Mouse (Mus musculus): ENCODE measurements at regions not wholly inside any gene's neighbourhood (a gene's known extent, or its start where the extent isn't known, plus 50 kb on each side); places are given as distances from the start of the nearest gene placed in this dataset.

DNA sequence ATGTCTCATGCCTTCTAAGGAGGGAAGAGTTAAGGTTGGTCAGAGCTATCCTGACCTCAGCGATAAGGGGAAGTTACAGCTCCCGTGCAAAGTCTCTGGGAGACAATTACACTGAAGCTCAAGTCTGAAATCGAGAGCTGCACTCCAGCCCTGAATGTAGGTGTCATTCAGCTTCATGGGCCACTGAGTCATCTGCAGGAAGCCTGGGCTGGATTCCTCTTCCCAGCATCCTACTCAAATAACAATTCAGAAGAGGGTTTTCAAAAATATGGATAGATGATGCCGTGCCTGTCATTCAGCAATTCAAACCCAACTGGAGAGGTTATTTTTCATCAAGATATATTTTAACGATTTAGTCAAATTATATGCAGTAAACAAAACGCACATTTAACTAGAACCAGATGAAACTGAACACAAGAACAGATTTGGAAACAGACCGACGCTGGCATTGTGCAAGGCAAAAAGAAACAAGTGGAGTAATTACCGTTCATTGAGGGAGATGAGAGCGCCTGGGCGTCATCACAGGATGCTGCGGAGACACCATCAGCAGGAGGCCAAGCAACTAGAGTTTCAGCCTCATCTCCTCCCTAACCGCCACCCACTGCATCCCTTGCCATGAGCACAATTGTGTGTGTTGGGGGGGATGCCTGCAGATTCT, 57.8 kb upstream of the Cfap46 start:
- TF ChIP-seq CTCF (IDR thresholded peaks at IDR 0.05; ENCODE audit: low read depth), result no peak

DNA sequence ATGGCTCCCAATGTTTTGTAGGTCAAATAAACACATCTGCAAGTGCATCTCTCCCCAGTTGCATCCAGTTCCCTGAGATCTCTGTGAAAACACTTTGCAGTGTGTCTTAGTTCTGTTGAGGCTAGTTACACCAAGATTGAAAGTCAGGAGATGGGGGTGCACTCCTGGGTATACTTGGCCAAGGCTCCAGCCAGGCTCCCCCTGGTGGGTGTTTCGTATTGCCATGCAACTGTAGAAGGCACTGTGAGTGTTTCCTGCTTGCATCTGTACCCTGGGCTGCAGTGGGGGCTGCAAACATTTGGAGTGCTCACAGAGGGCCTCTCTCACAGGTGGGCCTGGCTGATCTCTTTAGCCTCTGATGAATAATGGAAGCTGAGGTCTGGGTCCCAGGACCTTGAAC, 63.2 kb upstream of the Cfap46 start:
- WGBS, result 36% methylated on average over 1 of the region's 1 CpGs
- no peaks in the 10 kb centered on the region for H3K27me3 ChIP-seq (replicated peaks; ENCODE audit: control insufficient read depth, insufficient read depth, low read length)
- ATAC-seq, result no peak
- H3K9me3 ChIP-seq (ENCODE audit: control insufficient read depth), result no peaks in the 10 kb centered on the region
- H3K4me1 ChIP-seq (replicated peaks; ENCODE audit: control insufficient read depth, insufficient read depth, low read length), result no peaks in the 10 kb centered on the region
- no peak overlapping the region for H3K27ac ChIP-seq (ENCODE audit: low read depth, low read length)
- H3K4me3 ChIP-seq (ENCODE audit: low read depth, low read length), result no peak overlapping the region
- no peaks in the 10 kb centered on the region for H3K36me3 ChIP-seq (ENCODE audit: control insufficient read depth, insufficient read depth)
- H3K4me2 ChIP-seq (replicated peaks; ENCODE audit: low read depth), result no peak overlapping the region
- no peak overlapping the region for H3K9ac ChIP-seq (ENCODE audit: low read depth, low read length)
- peak; percentile 59 for TF ChIP-seq CTCF (IDR thresholded peaks at IDR 0.05; ENCODE audit: low read depth)

More for the DNA sequence above, 57.8 kb upstream of the Cfap46 start:
- no peak for ATAC-seq
- Histone ChIP-seq H3K4me3 (ENCODE audit: low read depth, low read length) (no peak overlapping the region), H3K27ac (ENCODE audit: low read depth, low read length) (no peak overlapping the region), H3K27me3 (replicated peaks; ENCODE audit: control insufficient read depth, insufficient read depth, low read length) (0 out of 2 replicates have a peak, but pooled peaks cover 3% of the 10 kb centered on the region), H3K9me3 (ENCODE audit: control insufficient read depth) (no peaks in the 10 kb centered on the region), H3K9ac (ENCODE audit: low read depth, low read length) (no peak overlapping the region), H3K4me1 (replicated peaks; ENCODE audit: control insufficient read depth, insufficient read depth, low read length) (no peaks in the 10 kb centered on the region), H3K4me2 (replicated peaks; ENCODE audit: low read depth) (no peak overlapping the region), H3K36me3 (ENCODE audit: control insufficient read depth, insufficient read depth) (no peaks in the 10 kb centered on the region)
- WGBS, result 69% methylated on average over 13 of the region's 13 CpGs

DNA sequence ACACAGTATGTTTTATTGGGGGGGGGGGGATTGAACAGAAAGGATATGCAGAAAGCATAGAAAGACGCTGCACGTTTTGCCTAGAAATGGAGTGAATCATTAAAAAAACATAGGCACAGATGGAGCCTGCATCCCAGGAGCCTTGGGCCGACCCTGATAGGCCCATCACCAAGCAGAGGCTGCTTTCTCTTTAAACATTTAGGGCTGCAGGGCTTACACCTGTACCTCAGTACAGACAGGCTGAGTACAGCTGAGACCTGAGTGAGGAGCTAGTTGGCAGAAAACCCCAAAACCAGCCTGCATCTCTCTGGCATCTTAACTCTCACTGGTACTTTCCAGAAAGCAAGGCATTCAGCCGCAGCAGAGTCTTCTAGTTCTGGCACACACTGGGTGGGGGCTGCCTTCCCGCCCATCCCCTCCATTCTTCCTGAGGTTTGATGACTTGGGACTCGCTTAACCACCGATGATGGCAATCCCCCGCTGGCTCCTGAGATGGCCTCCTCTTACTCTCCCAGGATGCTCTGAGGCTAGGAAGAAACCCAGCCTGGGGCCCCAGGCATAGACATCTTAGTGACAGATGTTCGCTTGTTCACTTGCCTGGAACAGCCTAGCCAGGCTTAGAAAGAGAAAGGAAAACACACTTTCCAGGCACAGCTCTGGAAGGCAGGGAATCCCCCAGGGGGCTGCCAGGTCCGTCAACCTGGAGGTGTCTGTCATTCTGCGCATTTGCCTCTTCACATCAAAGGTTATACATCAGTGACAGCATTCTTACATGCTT, 63.9 kb upstream of the Cfap46 start:
- H3K4me1 ChIP-seq (replicated peaks; ENCODE audit: control insufficient read depth, insufficient read depth, low read length), result no peaks in the 10 kb centered on the region
- no peaks in the 10 kb centered on the region for H3K9me3 ChIP-seq (ENCODE audit: control insufficient read depth)
- WGBS, result 79% methylated on average over 11 of the region's 11 CpGs
- TF ChIP-seq CTCF (IDR thresholded peaks at IDR 0.05; ENCODE audit: low read depth), result no peak
- no peaks in the 10 kb centered on the region for H3K27me3 ChIP-seq (replicated peaks; ENCODE audit: control insufficient read depth, insufficient read depth, low read length)
- no peak overlapping the region for H3K4me3 ChIP-seq (ENCODE audit: low read depth, low read length)
- H3K36me3 ChIP-seq (ENCODE audit: control insufficient read depth, insufficient read depth), result no peaks in the 10 kb centered on the region
- ATAC-seq, result no peak
- no peak overlapping the region for H3K9ac ChIP-seq (ENCODE audit: low read depth, low read length)
- H3K4me2 ChIP-seq (replicated peaks; ENCODE audit: low read depth), result no peak overlapping the region
- no peak overlapping the region for H3K27ac ChIP-seq (ENCODE audit: low read depth, low read length)

DNA sequence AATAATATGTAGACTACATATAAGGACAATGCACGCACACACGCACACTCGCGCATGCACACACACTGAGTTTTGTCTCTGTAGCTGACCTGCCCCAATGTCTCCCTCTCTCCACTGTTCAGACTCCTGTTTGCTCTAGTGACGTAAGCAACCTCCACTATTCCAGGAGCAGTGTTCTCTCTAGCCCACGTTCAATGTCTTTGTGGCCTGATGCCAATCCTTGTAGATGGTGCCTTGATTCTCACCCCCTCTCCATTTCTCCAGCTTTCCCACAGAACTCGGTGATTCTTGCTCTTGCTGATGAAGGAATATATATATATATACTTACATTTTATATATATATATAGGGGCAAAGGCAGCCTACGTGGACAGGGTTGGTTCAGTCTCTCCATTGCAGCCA, 71.4 kb upstream of the Cfap46 start:
- Histone ChIP-seq H3K36me3 (ENCODE audit: control insufficient read depth, insufficient read depth) (no peaks in the 10 kb centered on the region), H3K4me2 (replicated peaks; ENCODE audit: low read depth) (no peak overlapping the region), H3K27ac (ENCODE audit: low read depth, low read length) (no peak overlapping the region), H3K9me3 (ENCODE audit: control insufficient read depth) (no peaks in the 10 kb centered on the region), H3K27me3 (replicated peaks; ENCODE audit: control insufficient read depth, insufficient read depth, low read length) (no peaks in the 10 kb centered on the region), H3K4me1 (replicated peaks; ENCODE audit: control insufficient read depth, insufficient read depth, low read length) (no peaks in the 10 kb centered on the region), H3K4me3 (ENCODE audit: low read depth, low read length) (no peak overlapping the region), H3K9ac (ENCODE audit: low read depth, low read length) (no peak overlapping the region)
- ATAC-seq, result no peak
- TF ChIP-seq CTCF (IDR thresholded peaks at IDR 0.05; ENCODE audit: low read depth), result no peak
- 86% methylated on average over 8 of the region's 8 CpGs for WGBS

DNA sequence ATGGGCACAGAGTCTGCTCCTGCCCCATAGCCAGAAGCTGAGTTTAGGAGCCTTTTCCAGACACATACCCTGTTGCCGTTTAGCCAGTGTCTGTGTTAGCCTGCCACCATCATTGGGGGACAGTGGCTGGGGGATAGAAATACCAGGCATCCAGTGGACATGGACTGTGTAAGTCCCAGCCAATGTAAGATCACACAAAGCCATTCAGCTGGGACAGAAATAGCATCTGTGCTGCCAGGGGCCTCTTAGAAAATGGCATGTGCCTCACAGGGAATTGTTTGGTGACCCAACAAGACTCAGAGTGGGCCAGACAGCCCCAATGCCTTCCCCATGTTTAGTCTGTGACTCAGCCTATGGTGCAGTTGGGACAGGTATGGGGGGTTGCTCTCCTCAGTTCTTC, 71.5 kb upstream of the Adgra1 start:
- H3K9ac ChIP-seq (ENCODE audit: low read depth, low read length), result no peak overlapping the region

DNA sequence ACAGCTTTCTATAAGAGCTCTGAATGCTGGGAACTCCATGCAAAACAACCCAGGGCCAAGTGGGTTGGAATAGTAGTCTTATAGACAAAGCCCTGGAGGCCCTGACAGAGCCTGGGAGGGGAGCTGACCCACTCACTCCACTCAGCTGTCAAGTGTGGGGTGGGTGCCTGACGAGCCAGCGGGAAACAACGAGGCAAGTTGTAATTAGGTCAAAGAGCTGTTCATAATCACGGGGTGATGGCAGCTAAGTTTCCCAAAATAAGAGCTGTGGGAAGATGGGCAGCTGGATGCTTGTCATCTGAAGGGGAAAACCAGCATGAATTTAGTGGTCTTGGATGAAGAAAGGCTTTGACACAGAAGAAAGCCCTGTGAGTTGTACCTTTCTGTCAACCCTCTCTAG, 70.7 kb upstream of the Adgra1 start:
- H3K27ac ChIP-seq (ENCODE audit: low read depth, low read length), result no peak overlapping the region
- 67% methylated on average over 4 of the region's 4 CpGs for WGBS
- H3K27me3 ChIP-seq (replicated peaks; ENCODE audit: control insufficient read depth, insufficient read depth, low read length), result no peaks in the 10 kb centered on the region
- no peak for ATAC-seq
- H3K4me1 ChIP-seq (replicated peaks; ENCODE audit: control insufficient read depth, insufficient read depth, low read length), result no peaks in the 10 kb centered on the region
- H3K36me3 ChIP-seq (ENCODE audit: control insufficient read depth, insufficient read depth), result no peaks in the 10 kb centered on the region
- H3K9me3 ChIP-seq (ENCODE audit: control insufficient read depth), result no peaks in the 10 kb centered on the region
- H3K9ac ChIP-seq (ENCODE audit: low read depth, low read length), result no peak overlapping the region
- no peak overlapping the region for H3K4me3 ChIP-seq (ENCODE audit: low read depth, low read length)
- H3K4me2 ChIP-seq (replicated peaks; ENCODE audit: low read depth), result no peak overlapping the region
- no peak for TF ChIP-seq CTCF (IDR thresholded peaks at IDR 0.05; ENCODE audit: low read depth)

More for the DNA sequence above, 71.5 kb upstream of the Adgra1 start:
- 72% methylated on average over 1 of the region's 1 CpGs for WGBS
- no peak overlapping the region for H3K4me3 ChIP-seq (ENCODE audit: low read depth, low read length)
- TF ChIP-seq CTCF (IDR thresholded peaks at IDR 0.05; ENCODE audit: low read depth), result no peak
- no peak overlapping the region for H3K4me2 ChIP-seq (replicated peaks; ENCODE audit: low read depth)
- no peaks in the 10 kb centered on the region for H3K9me3 ChIP-seq (ENCODE audit: control insufficient read depth)
- no peaks in the 10 kb centered on the region for H3K4me1 ChIP-seq (replicated peaks; ENCODE audit: control insufficient read depth, insufficient read depth, low read length)
- no peak overlapping the region for H3K27ac ChIP-seq (ENCODE audit: low read depth, low read length)
- ATAC-seq, result no peak
- no peaks in the 10 kb centered on the region for H3K36me3 ChIP-seq (ENCODE audit: control insufficient read depth, insufficient read depth)
- H3K27me3 ChIP-seq (replicated peaks; ENCODE audit: control insufficient read depth, insufficient read depth, low read length), result no peaks in the 10 kb centered on the region

Data from intestine, postnatal 0 days (tissue).